Mouse (Mus musculus): Measurements from ENCODE around the gene Frmd4b. TPM values are rescaled to one million over a fixed set of nuclear protein-coding genes. Genes with fewer than 3 reads are reported as not detected.

Frmd4b gene
- total RNA-seq, 2 experiments from 2014 or later: 28.0 to 32.5 TPM

DNA sequence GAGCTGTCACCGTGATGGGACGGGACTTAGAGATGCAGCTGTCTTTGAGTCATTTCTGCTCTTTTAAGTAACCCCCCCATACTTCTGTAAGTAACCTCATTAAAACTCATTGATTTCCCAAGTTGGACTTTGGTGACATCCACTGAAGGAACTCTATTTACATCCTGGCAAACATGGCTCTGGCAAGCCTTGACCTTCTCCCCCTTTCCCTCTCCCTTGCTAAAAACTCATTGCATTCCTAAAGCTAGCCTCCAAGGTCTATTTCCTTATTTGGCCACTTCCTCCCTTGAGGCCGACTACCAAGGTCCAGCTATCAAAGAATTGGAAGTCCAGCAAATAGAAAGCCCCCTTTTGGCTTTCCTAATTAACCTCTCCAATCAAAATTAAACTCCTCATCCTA is 9.7 kb downstream of the Frmd4b start:
- TF ChIP-seq CTCF (conservative IDR thresholded peaks at IDR 0.05): no peak
- H3K4me3 ChIP-seq: no peak overlapping the region
- H3K27ac ChIP-seq: no peak overlapping the region
- no peak for DNase-seq (ENCODE audit: low spot score in 2 of 2)

DNA sequence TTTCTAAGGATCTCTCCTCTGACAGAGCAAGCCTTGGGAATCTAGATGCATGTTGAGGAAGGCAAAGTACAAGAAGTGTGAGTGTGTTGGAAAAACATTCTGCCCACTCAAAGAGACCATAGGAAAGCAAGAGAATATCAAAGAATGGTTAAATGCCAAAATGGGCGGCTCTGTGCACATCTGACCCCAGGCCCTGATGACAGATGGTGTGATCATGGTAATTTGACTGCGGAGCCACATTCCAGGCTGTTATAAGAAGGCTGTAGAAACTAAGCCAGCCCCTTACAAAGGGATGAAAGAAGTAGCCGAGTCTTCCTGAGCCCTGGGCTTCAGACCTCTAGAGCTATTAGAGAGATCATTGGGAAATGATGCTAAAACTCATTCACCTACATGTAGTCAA is 22.1 kb downstream of the Frmd4b start:
- no peak for TF ChIP-seq CTCF (conservative IDR thresholded peaks at IDR 0.05)
- no peak for DNase-seq (ENCODE audit: low spot score in 2 of 2)
- no peak overlapping the region for H3K27ac ChIP-seq
- H3K4me3 ChIP-seq: no peak overlapping the region

DNA sequence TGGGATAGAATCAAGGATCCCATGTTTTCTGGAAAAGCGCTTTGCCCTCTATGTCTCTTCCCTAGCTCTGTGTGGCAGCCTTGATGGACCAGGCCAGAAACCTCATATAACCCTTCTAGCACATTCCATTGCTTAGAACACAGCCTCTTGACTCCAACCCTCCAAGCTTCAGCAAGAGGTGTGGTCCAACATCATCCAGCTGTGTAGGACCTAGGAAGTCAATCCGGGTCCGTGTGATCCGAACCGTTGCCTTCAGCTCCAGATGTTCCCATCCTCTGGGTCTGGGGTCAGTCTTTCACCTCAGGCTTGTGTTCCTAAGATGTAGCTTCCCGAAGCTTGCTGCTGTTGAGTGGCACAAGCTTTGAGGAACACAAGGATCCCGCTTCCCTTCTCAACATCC is 22.8 kb downstream of the Frmd4b start:
- DNase-seq (ENCODE audit: low spot score in 2 of 2): no peak
- TF ChIP-seq CTCF (conservative IDR thresholded peaks at IDR 0.05): no peak
- H3K27ac ChIP-seq: no peak overlapping the region

GRCm38 (mm10) chr6:97590230-97590629 is 27.1 kb downstream of the Frmd4b start:
- no peak for DNase-seq (ENCODE audit: low spot score in 2 of 2)
- peak overlapping the region; percentile 39; the same call in 1 of the 2 replicates for H3K27ac ChIP-seq
- no peak overlapping the region for H3K4me3 ChIP-seq
- TF ChIP-seq CTCF (conservative IDR thresholded peaks at IDR 0.05): no peak

More for the DNA sequence above, 22.8 kb downstream of the Frmd4b start:
- no peak overlapping the region for H3K4me3 ChIP-seq

- peak overlapping the region; percentile 50 for H3K27ac ChIP-seq
- H3K4me3 ChIP-seq: no peak overlapping the region
- no peak for TF ChIP-seq CTCF (conservative IDR thresholded peaks at IDR 0.05)
- DNase-seq (ENCODE audit: low spot score in 2 of 2): no peak
These were observed 27.8 kb downstream of the Frmd4b start for GRCm38 (mm10) chr6:97589581-97589980.

- no peak overlapping the region for H3K4me3 ChIP-seq
- DNase-seq (ENCODE audit: low spot score in 2 of 2): no peak
- TF ChIP-seq CTCF (conservative IDR thresholded peaks at IDR 0.05): no peak
- H3K27ac ChIP-seq: peak overlapping the region; percentile 50
These were observed 28.3 kb downstream of the Frmd4b start for GRCm38 (mm10) chr6:97589031-97589430.

GRCm38 (mm10) chr6:97586606-97587005 is 30.7 kb downstream of the Frmd4b start:
- TF ChIP-seq CTCF (conservative IDR thresholded peaks at IDR 0.05): no peak
- Histone ChIP-seq H3K4me3 (no peak overlapping the region), H3K27ac (no peak overlapping the region)
- DNase-seq (ENCODE audit: low spot score in 2 of 2): no peak

DNA sequence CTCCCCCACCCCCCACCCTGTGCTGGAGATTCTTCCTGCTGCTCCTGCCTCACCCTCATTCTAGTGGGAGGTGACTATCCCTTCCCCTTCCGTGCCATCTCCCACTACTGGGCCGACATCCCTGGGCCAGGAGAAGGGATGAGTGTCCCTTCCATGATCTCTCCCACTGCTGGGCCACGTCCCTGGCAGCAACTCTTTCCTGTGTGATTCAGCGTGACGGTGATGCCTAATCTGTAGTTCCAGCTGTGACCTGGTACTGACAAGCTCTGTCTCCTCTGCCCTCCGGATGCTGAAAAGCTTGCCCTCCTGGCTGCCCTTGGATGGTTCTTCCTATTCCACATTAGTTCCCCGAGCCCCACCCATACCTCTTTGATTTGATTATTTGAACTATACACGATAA is 31.3 kb downstream of the Frmd4b start:
- Histone ChIP-seq H3K27ac (no peak overlapping the region), H3K4me3 (no peak overlapping the region)
- DNase-seq (ENCODE audit: low spot score in 2 of 2): no peak
- no peak for TF ChIP-seq CTCF (conservative IDR thresholded peaks at IDR 0.05)

- TF ChIP-seq CTCF (conservative IDR thresholded peaks at IDR 0.05): no peak
- H3K27ac ChIP-seq: no peak overlapping the region
- no peak overlapping the region for H3K4me3 ChIP-seq
- no peak for DNase-seq (ENCODE audit: low spot score in 2 of 2)
These were observed 34.6 kb downstream of the Frmd4b start for GRCm38 (mm10) chr6:97582748-97583147.

GRCm38 (mm10) chr6:97581941-97582340 is 35.4 kb downstream of the Frmd4b start:
- no peak overlapping the region for H3K27ac ChIP-seq
- TF ChIP-seq CTCF (conservative IDR thresholded peaks at IDR 0.05): no peak
- DNase-seq (ENCODE audit: low spot score in 2 of 2): no peak
- no peak overlapping the region for H3K4me3 ChIP-seq

- no peak for DNase-seq (ENCODE audit: low spot score in 2 of 2)
- H3K27ac ChIP-seq: no peak overlapping the region
- no peak for TF ChIP-seq CTCF (conservative IDR thresholded peaks at IDR 0.05)
These were observed 36.8 kb downstream of the Frmd4b start for GRCm38 (mm10) chr6:97580479-97581030.

DNA sequence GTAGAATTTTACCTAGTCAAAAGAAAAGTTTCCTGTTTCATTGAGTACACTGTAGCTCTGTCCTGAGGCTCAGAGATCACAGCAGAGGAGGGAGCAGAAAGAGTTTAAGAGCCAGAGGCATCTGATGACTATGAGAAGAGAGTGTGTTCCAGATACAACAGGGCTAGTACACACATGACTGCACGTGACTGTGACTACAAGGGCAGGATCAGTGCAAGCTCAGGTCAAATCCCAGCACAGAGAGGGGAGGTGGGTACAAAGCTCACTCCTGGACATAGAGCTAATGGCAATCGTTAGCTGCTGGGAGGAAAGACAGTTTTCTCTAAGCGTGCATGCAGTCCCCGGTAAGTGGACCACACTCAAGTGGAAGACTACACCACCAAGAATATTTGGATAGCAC is 37.6 kb downstream of the Frmd4b start:
- H3K4me3 ChIP-seq: no peak overlapping the region
- no peak overlapping the region for H3K27ac ChIP-seq
- TF ChIP-seq CTCF (conservative IDR thresholded peaks at IDR 0.05): no peak
- DNase-seq (ENCODE audit: low spot score in 2 of 2): no peak

More at GRCm38 (mm10) chr6:97580479-97581030, 36.8 kb downstream of the Frmd4b start:
- H3K4me3 ChIP-seq: no peak overlapping the region

DNA sequence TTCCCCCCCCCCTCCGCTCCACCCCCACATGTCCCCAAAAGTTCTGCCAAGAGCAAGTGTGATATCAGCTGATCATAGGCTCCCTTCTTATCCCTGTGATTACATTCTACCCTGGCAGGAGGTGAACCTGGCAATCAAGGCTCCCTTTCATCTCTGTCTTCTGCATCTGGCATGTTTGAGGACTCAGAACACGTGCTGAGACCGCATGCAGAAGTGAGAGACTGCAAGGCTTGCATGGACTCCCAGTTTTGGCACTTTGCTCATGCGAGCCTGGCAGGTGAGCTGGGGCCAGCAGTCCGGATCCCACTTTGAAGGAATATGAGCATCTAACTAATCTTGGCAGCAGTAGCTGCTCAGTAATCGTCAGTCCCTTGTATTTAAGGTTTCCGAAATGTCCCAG is 39.1 kb downstream of the Frmd4b start:
- no peak for TF ChIP-seq CTCF (conservative IDR thresholded peaks at IDR 0.05)
- Histone ChIP-seq H3K27ac (peak overlapping the region; percentile 32; the same call in 1 of the 2 replicates), H3K4me3 (no peak overlapping the region)
- no peak for DNase-seq (ENCODE audit: low spot score in 2 of 2)

- DNase-seq (ENCODE audit: low spot score in 2 of 2): no peak
- H3K27ac ChIP-seq: no peak overlapping the region
- H3K4me3 ChIP-seq: no peak overlapping the region
- no peak for TF ChIP-seq CTCF (conservative IDR thresholded peaks at IDR 0.05)
These were observed 40.0 kb downstream of the Frmd4b start for GRCm38 (mm10) chr6:97577349-97577748.
